Mouse (Mus musculus) liver, postnatal 0 days (tissue): Measurements from ENCODE around the gene Ano9.

ENCODE experiments used
- CTCF ChIP-seq: sonication (generic); IDR thresholded peaks from 2 replicates; pipeline ENCODE4 v1.5.1; 2016; ENCODE audit warnings: antibody characterized with exemption, low read depth
- EP300 ChIP-seq: IDR thresholded peaks from 2 replicates; pipeline ENCODE4 v1.6.1; 2016; ENCODE audit warnings: antibody characterized with exemption, low read depth, mild to moderate bottlenecking

DNA sequence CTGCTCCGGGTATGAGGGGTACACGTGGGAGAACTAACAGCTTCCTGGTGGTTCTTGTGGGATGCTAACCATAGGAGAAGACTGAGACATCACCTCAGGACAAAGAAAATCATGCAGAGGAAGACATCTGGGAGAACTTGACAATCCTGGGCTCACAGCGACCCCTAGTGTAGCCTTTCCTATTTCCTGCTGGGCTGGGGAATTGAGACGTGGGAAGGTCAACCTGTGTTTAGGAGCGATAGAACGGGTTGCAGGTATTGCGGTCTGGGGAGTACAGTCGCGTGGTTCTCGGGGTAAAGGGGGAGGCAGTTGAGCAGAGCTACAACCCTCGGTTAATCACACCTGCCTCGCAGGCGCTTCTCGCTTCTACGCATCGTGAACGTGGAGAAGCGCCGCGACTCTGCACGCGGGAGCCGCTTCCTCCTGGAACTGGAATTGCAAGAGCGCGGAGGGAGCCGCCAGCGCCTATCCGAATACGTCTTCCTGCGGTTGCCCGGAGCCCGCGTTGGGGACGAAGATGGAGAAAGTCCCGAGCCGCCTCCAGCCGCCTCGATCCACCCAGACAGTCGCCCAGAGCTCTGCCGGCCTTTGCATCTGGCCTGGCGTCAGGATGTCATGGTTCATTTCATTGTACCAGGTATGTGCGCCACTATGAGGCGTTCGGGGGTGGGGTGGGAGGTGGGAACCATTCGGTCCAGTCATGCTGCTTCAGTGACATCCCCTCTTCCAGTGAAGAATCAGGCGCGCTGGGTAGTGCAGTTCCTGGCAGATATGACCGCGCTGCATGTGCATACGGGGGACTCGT is 47.3 kb downstream of the Ano9 start:
- TF ChIP-seq CTCF, result peak; percentile 90
- no peak for TF ChIP-seq EP300
